Mouse (Mus musculus): ENCODE measurements around the gene Rplp2.

Rplp2 gene

DNA sequence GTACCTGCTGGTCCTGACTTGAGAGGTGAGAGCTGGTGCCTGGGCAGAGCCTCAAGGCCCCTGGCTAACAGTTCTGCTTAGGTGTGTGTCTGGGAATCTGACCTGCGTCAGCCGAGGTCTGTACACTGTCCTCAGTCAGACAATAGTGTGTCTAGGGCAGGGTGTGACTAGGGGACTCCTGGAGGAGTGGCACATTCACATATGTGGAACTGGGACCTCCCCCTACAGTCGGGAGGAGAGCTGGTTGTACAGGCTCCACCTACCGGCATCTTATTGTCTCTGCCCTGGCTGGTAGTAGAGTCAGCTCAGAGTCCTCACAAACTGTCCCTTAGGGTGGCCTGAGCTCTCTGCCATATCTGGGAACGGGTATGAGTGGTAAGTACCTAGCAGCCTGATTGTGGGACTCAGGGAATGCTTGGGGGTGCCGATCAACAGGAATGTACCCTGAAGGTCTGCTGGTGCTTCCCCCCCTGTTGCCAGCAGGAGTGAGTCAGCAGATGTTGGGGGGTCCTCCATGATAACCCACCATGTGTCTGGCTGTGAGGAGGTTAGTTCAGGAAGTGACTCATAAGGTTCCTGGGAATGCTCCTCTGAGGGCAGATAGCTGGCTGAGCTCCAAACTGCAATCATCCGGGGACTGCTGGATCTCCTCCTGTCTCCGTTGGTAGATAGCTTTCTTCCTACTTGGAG is 21.5 kb downstream of the Rplp2 start:
- DNase-seq, result no peak

DNA sequence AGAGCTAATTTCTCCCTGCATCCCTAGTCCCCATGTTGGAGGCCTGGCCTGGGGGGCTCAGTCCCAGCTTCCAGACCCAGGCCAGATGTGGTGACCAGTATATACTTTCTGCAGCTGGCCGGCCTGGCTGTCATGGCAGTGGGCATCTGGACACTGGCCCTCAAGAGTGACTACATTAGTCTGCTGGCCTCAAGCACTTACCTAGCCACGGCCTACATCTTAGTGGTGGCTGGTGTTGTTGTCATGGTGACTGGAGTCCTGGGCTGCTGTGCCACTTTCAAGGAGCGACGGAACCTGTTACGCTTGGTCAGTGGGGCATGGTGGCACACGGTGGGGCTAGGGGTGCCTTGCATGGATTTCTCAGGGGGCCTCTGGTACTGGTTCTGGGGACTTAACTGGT is 22.2 kb downstream of the Rplp2 start:
- no peak for DNase-seq

DNA sequence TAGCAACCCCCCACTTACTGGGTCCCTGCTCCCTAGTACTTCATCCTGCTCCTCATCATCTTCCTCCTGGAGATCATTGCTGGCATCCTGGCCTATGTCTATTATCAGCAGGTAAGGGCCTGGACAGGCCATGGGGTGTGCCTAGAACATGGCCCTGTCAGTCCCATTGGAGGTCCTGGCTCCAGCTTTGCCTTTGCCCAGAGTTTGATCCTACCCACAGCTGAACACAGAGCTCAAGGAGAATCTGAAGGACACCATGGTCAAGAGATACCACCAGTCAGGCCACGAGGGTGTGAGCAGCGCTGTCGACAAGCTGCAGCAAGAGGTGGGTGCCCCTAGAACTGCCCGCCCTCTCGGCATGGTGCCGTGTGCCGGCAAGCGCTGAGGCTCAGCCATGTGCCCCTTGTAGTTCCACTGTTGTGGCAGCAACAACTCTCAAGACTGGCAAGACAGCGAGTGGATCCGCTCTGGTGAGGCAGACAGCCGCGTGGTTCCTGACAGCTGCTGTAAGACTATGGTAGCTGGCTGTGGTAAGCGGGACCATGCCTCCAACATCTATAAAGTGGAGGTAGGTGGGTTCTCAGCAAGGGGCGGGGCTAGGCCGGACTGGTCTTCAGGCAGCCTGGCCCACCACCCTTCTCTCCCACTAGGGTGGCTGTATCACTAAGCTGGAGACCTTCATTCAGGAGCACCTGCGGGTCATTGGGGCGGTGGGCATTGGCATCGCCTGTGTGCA is 22.9 kb downstream of the Rplp2 start:
- no peak for DNase-seq

DNA sequence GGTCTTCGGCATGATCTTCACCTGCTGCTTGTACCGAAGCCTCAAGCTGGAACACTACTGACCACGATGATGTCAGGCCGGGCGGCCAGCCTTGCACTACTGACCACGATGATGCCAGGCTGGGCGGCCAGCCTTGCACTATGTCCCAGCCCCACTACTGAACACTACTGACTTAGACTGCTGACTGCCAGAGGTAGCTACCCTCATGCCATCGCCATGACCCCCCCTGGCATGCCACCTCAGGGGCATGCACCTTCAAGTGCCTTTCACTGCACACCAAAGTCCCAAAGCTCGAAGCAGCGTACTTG is 23.4 kb downstream of the Rplp2 start:
- no peak for DNase-seq

DNA sequence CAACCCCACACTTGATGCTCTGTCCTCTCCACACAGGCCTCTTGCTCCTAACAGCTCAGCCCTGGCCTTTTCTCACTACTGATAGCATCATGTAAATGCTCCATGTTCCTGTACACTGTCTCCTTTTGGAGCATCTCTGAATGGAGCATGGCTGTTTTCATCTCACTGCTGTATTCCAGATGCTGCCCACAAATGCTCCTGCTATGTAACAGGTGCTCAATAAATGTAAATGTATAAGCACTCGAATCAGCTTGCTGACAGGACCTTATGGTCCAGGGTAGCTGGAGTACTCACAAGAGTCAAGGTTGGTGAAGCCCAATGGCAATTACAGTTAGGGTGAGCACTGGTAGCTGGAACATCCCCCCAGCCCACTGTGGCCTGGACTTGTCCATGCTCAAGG is 24.1 kb downstream of the Rplp2 start:
- DNase-seq, result no peak

DNA sequence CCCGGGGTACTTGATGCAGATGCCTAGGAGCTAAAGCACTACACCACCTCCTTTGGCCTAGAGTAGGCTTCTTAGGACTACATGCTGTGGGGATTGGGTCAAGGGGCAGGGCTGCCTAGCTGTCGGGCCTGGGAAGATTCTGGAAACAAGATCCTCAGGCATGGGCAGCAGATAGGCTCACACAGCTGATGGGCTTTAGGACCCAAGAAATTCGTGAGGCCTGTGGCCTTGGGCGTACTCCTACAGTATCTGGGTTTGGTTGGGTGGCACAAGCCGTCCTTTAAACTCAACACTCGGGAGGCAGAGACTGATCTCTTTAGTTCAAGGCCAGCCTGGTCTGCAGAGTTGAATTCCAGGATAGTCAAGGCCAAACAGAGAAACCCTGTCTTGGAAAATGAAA is 25.1 kb downstream of the Rplp2 start:
- DNase-seq, result no peak

DNA sequence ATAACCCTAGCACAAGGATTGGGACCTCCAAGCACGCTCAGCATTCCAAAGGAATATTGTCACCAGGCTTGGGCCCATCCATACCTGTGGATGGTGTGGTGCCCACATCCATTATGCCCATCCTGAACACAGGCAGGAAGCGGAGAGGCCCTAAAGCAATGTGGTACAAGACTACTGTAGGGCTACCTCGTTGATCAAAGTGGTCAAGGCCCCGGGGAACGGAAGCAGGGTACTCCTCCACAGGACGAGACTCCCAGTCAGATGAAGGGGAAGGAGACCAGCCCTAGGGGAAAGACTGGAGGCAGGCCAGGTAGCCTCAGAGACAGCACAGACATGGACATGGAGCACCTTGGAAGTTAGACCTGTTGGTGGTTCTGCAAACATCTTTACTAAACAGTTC is 25.6 kb downstream of the Rplp2 start:
- no peak for DNase-seq

DNA sequence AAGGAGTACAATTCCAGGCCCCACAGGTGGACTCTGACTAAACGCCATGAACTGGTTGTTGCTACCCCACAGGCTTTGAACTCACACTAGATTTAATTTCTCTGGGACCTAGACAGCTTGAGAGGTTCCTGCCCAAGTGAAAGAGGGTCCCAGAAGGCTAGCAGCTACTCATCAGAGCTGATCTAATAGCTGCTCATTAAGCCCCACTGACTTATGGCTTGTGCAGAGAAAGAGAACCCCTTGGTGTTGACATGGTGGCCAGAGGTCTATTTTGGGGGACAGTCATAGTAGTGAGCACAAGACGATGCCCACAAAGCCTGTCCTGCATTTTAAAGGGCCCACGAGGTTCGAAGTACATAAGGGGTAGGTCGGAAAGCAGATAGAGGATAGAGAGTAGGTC is 27.0 kb downstream of the Rplp2 start:
- no peak for DNase-seq

DNA sequence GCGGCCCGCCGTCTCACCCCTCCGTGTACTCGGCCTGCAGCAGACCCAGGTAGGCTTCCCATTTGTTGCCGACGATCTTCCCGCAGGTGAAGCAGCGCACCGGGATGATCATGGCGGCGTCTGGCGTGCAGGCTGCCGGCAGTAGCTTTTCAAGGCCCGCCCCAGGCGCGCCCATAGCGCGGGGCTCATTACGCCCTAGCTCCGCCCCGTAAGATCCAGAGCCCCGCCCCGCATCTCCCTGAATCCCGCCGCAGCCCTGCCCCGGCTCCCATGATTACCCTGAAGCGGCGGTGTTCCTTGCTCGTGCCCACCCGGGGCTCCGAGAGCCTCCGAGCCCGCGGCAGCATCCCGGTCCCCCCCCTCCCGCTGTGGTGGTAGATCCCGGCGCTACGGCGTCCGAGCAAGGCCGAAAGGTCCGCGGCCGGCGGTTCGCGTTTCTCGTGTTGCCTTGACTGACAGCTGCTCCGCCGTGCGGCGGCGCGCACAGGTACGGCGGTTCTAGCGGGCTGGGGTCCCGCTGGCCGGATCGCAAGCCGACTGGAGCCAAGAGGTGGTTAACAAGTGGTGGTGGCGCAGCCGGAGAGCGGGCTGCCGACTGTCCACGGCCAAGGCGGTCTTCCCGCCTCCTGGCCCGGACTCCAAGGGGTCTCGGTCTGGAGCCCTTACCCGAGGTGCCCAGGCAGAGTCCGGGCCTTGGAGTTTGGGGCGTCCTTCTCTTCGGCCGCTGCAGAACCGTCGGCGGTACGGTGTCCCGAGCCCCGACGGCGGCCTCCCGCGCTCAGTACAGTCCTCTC is 28.0 kb downstream of the Rplp2 start, which contains the start of the genes Polr2l and Tspan4:
Gene Polr2l, minus strand, starts transcription at position 122 of the 794 bp plus-strand sequence.
Gene Tspan4, plus strand, starts transcription at position 230 of the 794 bp plus-strand sequence.
- peak; percentile 86 for DNase-seq

DNA sequence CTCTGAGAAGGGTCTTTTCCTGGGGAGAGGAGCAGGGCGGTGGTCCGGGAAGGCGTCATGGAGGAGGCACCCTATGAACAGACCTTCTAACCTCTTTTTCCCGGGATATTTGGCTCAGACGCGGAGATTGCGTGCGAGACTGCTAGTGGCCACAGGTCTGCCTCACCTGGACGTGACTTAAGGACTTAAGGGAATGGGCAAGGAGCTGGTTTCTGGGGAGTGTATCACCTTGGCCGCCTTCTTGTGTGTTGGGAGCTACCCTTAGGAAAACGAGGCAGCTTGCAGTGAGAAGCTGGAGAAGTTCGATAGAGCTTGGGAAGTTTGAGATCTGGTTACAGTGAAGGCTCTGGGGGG is 28.6 kb downstream of the Rplp2 start:
- DNase-seq, result no peak

DNA sequence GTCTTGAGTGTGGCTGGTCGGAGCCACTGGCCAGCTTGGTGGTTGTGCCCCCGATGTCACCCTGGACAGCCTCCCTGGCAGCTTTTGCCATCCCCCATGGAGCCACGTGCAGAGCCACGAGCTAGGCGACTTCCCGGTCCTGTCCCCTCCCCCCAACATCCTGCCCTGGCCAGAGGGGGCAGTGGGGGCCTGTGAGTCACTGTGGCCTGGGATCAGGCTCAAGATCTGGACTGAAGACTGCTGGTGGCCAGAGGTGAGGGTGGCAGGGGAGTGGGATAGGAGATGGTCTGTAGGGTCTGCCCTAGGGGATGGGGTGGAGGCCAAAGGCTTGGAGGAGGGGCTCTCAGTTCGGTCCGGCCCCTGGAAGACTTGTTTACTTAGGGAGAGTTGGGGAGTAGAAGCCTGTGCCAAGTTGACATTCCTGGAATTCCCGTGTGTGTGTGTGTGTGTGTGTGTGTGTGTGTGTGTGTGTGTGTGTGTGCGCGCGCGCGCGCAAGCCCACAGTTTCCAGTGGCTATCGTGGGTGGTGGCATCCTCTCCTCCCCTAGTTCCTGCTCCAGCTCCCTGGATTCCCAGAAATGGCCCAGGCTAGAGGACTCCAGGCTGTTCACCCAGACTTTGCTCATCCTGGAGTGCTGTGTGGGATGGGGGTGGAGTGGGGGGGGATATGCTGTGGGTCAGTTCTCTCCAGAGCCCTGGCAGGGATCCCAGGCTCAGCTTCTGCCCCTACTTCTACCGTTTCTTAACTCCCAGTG is 29.2 kb downstream of the Rplp2 start:
- DNase-seq, result no peak

DNA sequence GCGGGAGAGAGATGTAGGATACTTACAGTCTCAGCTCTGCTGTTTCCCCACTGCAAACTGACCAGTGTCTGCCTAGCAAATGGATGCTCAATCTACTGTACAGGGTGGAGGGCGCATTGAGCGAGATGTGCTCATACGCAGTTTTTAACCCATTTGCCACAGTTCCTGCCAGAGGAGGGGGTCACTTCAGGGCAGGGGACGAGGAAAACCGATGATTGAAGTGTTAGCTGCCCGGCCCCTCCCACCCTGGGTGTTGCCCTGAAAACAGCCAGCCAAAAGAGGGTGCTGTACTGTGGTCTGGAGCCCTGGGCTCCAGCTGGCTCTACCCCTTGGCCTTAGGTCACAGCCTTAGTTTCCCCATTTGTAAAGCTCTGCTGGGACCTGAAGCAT is 29.8 kb downstream of the Rplp2 start:
- DNase-seq, result no peak

DNA sequence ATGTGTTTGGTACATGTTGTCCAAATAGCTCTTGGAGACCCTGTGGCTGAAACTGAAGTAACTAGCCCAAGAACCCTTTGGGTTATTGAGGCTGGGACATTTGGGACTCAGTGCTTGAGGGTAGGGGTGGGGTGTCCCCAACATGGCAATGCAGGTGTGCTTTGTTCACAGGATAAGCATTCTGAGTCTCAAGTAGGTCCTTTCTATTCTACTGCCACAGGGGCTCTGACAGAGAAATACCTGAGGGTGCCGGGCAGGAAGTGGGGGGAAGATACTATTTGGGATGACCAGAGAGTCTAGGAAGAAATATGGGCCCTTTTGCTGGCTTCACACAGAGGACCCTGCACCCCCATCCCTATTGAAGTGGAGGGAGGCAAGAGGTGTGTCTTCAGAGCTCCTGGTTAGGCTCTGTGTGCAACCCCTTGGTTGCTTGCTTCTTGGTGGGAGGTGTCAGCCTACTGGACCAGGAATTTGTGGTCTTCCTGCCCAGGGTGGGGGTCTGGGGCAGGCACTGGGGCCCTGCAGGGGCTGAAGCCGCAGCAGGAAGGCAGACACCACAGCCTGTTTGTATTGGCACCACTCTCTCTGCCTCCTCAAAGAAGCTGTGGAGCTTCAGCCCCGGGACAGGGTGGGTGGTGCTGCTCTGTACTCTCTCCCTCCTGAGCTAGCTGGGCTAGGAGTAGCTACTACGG is 30.6 kb downstream of the Rplp2 start:
- no peak for DNase-seq

DNA sequence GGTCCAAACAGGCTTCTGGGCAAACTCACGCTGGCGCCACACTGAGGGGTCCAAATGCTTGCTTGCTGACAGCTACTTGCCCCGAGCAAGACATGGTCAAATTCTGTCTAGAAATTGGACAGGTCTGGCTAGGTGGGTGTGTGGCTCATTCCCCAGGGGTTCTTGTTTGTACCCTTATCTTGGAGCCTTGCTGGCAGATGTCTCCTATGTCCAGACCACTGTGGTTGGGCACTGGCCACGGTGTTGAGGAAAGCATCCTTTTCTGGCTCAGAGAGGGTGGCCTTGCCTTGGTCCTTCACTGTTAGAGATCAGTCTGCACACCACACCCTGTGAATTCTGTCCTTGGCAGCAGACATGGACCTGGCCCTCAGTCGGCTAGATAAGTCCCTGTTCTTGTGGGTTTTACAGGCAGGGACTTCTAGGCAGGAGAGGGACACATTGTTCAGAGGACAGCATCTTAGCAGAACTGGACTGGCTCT is 31.1 kb downstream of the Rplp2 start:
- DNase-seq, result no peak

DNA sequence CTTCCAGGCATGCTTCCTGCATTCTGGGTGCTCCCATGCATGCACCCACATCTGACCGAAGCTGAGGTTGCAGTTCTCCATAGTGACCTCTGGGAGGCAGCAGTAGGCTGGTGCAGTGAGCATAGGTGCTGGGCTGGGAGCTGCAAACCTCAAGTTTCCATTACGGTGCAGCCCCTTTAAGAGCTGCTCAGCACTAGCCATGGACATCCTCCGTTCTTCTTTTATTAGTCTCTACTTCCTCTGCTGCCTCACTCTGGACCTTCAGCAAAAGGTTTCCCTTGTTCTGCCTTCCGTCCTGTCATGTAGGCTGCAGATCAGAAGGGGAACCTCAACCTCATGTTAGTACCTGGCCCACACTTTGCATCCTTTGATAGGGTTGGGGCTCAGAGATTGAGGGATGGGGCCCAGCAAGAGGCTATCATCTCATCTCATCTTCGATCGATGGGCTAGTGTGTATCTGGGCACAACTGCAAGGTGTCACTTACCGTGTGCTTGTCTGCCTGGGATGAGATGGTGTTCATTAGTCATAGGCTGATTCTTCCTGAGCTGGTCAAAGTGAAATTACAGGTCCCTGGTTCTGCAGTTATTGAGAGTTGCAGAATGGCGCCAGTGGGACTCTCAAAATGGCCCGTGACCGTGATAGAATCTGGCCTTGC is 33.8 kb downstream of the Rplp2 start:
- DNase-seq, result peak; percentile 75

DNA sequence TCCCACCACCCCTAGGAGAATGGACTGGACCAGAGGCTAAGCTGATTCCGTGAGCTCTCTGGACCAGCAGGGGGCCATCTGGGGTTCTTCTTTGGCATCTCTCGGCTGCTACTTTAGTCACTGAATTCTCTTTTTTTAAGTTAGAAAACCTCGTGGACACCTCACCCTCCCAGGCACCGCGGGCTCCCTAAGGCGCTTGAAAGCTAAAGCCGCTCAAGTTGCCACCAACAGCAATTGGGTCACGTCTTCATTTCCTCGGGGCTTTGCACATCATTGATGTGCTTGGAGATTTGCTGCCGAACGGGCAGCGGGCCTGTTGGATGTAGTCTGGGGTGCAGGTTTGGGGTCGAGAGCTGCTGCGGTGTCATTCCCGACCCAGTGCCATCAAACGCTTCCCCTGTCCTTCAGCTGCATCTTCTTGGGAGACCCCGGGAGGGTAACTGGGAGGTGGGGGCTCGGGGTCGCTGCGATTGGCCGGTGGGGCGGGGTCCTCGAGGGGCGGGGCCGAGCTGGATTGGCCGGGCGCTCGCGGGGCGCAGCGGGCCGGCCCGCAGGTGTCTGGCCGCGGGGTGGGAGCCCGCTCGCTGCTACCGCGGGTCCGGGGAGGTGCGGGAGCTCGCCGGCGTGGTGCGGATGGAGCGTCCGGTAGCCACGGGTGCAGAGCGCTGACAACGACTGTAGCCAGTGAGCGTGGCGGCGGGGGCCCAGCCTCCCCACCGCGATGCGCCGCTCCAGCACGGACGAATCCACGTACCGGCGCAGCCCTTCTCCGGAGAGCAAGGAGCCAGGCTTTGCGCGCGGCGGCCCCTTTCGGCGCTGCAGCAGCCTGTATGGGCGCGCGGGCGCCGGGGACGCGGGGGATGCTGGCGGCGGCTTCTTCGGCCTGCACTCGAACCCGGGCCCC is 34.6 kb downstream of the Rplp2 start:
- peak; percentile 68 for DNase-seq

DNA sequence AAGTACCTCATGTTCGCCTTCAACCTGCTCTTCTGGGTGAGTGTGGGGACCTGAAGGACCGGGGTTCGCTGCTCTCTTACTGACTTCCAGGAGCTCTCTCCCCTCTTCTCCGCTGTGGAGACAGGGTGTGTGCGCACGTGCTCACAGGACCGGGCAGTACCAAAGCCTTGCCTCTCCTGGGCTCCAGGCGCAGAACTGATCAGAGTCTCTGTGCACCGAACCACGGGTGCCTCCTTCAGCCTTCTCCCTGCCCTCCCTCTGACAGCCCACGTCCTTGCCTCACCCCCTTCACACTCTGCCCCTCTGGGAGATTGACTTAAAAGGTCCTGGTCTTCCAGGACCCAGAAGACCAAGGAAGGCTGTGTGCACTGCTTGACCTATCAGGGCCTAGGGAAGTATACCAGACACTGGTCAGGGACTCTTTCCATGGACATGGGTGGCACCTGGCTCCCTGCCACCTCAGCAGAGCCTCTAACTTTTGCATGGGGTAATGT is 35.4 kb downstream of the Rplp2 start:
- no peak for DNase-seq

DNA sequence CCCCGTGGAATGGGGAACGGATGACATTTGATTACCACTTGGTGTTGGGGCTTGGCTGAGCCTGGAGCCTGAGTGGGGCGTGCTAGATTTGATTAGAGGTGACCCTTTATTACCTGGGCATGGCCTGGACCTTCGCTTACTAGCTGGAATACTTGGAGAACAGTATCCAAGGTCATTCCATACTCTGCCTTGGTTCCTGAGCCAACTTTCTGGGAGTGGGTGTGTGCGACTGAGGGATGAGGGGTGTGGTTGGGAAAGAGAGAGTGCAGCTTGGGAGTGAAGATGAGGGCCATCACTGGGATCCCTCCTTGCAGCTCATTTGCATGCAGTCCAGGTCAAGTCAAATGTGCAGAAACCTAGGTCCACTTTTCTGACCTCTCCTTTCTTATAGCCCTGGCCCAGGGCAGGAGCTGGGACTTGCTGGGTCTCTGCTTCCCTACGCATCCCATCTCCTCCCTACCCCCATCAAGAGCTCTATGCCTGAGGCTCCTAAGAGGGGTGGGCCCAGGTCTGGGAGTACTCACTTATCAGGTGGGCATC is 36.0 kb downstream of the Rplp2 start:
- no peak for DNase-seq

DNA sequence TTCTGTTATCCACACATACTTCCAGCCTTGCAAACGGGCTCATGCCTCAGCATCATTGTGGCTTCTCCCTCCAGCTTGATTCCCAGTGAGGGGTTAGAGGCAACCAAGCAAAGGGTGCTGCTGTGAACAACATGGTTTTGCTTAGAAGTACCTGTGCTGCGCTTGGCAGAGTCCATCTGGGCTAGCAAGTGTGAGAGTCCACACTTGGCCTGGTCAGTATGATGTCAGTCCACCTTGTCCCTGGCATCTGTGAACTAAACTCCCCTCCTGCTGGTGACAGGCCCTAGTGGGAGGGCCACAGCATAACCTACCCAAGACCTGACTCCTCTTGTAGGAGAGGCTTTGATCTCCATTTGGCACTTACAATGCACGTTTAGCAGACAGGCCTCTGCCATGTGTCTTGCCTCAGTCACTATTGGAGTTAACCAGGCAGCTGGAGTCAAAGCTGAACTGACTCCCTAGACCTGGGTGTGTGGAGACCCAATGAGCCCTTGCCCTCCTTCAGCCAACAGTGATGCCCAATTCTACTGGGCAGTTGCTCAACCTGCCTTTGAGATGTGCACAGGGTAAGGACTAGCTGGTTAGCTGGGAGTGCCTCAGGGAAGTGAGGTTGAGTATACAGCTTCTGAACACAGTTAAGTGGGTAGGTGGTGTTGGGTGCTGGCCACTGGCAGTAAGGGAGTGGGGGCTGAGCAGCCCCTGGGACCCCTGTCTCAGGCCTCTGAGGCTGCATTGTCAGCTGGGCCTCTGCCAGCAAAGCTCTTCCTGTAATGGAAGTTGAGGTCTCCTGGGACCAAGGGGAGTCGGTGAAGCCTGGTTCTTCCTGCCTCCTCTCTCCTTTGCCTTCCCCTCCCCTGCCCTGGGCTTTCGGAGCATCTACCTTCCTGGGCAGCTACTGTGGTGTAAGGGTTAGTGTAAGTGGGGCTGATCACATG is 37.3 kb downstream of the Rplp2 start:
- no peak for DNase-seq
